Mouse (Mus musculus) midbrain, embryonic 13.5 days (tissue): ENCODE measurements at regions not wholly inside any gene's neighbourhood (a gene's known extent, or its start where the extent isn't known, plus 50 kb on each side); places are given as distances from the start of the nearest gene placed in this dataset.
A peak's percentile ranks its signal among the peaks of the same experiment; 100 is the strongest.

Experiments
- ATAC-seq: fragments of 200-750 bp; cut with Nextera tagmentation; 2 replicates; pipeline ENCODE4 v1.8.0; 2017; ENCODE audit warnings: mild to moderate bottlenecking, moderate TSS enrichment, moderate library complexity
- H3K27ac ChIP-seq: fragments of 300-500 bp; sonication (generic); 2 replicates; pipeline ENCODE4 v1.5.1; 2015; ENCODE audit warnings: inconsistent platforms, mild to moderate bottlenecking, moderate library complexity
- H3K27me3 ChIP-seq: fragments of 300-500 bp; sonication (generic); 2 replicates; pipeline ENCODE4 v1.6.1; 2015; ENCODE audit warnings: mild to moderate bottlenecking, inconsistent platforms
- H3K36me3 ChIP-seq: fragments of 300-500 bp; sonication (generic); 2 replicates; pipeline ENCODE4 v1.6.1; 2015; ENCODE audit warnings: mild to moderate bottlenecking, inconsistent platforms
- H3K4me1 ChIP-seq: fragments of 300-500 bp; sonication (generic); replicated peaks from 2 replicates; pipeline ENCODE4 v1.6.1; 2015; ENCODE audit warnings: inconsistent platforms
- H3K4me2 ChIP-seq: fragments of 300-500 bp; sonication (generic); replicated peaks from 2 replicates; pipeline ENCODE4 v1.6.1; 2015; ENCODE audit warnings: moderate library complexity, mild to moderate bottlenecking, inconsistent platforms
- H3K4me3 ChIP-seq: fragments of 300-500 bp; sonication (generic); replicated peaks from 2 replicates; pipeline ENCODE4 v1.5.1; 2015; ENCODE audit warnings: mild to moderate bottlenecking, inconsistent platforms
- H3K9ac ChIP-seq: fragments of 300-500 bp; sonication (generic); replicated peaks from 2 replicates; pipeline ENCODE4 v1.6.1; 2015; ENCODE audit warnings: mild to moderate bottlenecking, inconsistent platforms
- H3K9me3 ChIP-seq: fragments of 300-500 bp; sonication (generic); 2 replicates; pipeline ENCODE4 v1.6.1; 2016; ENCODE audit warnings: mild to moderate bottlenecking, inconsistent platforms
- WGBS: fragments of 180-500 bp; shearing (Covaris S2); methylation state at CpG from one replicate; pipeline ENCODE4 v1.1.7; 2015; 5-methylcytosine and 5-hydroxymethylcytosine counted together

- no peaks in the 10 kb centered on the region for H3K9me3 ChIP-seq
- 51% methylated on average over 5 of the region's 5 CpGs for WGBS
- H3K4me2 ChIP-seq, result no peak overlapping the region
- no peaks in the 10 kb centered on the region for H3K27me3 ChIP-seq
- H3K4me1 ChIP-seq, result peaks cover 10% of the 10 kb centered on the region
- no peak overlapping the region for H3K4me3 ChIP-seq
- no peaks in the 10 kb centered on the region for H3K36me3 ChIP-seq
- H3K9ac ChIP-seq, result no peak overlapping the region
- peak; percentile 30; the same call in 1 of the 2 replicates for ATAC-seq
- no peak overlapping the region for H3K27ac ChIP-seq
These were observed 103.5 kb upstream of the Rpl34 start for GRCm38 (mm10) chr3:130833722-130834121.

DNA sequence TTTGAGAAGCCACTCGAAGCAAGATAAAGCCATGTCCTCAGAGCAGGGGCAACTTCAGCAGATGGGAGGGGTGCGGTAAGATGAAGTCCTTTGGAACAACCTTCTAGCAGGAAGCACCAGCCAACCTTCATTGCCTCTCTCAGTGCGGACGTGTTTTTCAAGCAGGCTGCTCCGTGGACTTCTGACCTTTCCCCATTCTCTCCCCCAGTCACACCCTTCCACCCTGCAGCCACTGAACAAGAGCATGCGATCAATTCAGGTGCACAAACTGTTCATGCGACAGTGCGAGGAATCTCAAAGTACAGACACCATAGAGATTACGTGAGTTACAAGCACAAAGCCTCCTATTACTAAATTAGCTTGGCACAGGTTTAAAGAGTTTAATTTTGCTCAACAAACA is 102.9 kb upstream of the Rpl34 start:
- peaks cover 10% of the 10 kb centered on the region for H3K4me1 ChIP-seq
- 59% methylated on average over 9 of the region's 9 CpGs for WGBS
- H3K4me3 ChIP-seq, result no peak overlapping the region
- H3K36me3 ChIP-seq, result no peaks in the 10 kb centered on the region
- H3K9ac ChIP-seq, result no peak overlapping the region
- no peak overlapping the region for H3K27ac ChIP-seq
- H3K27me3 ChIP-seq, result no peaks in the 10 kb centered on the region
- no peak overlapping the region for H3K4me2 ChIP-seq
- no peaks in the 10 kb centered on the region for H3K9me3 ChIP-seq
- ATAC-seq, result no peak

DNA sequence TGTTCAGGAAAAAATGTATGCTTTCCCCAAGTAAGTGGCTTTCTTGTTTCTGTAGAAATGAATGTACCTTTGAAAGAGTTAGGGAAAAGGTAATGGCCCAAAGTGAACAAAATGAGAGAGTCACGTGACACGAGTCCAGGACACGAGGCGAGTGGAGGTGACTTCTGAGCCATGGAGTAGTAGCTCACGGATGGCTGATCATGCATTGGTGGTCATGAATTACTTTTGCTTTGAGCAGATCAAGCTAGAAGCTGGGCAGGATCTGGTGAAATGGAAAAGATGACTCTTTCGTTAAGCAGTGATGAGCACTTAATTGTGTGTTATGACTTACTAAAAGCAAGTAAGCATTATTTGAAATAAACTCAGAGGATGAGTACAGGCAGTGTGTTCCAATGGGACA is 101.6 kb upstream of the Rpl34 start:
- Histone ChIP-seq H3K9ac (no peak overlapping the region), H3K4me2 (no peak overlapping the region), H3K27me3 (no peaks in the 10 kb centered on the region), H3K4me3 (no peak overlapping the region), H3K27ac (no peak overlapping the region), H3K9me3 (no peaks in the 10 kb centered on the region), H3K4me1 (peaks cover 10% of the 10 kb centered on the region), H3K36me3 (no peaks in the 10 kb centered on the region)
- ATAC-seq, result no peak
- 73% methylated on average over 6 of the region's 6 CpGs for WGBS

- H3K4me2 ChIP-seq, result no peak overlapping the region
- no peaks in the 10 kb centered on the region for H3K36me3 ChIP-seq
- no peak overlapping the region for H3K9ac ChIP-seq
- 74% methylated on average over 4 of the region's 4 CpGs for WGBS
- no peaks in the 10 kb centered on the region for H3K9me3 ChIP-seq
- H3K4me1 ChIP-seq, result peaks cover 6% of the 10 kb centered on the region
- no peaks in the 10 kb centered on the region for H3K27me3 ChIP-seq
- ATAC-seq, result no peak
- no peak overlapping the region for H3K27ac ChIP-seq
- H3K4me3 ChIP-seq, result no peak overlapping the region
These were observed 98.1 kb upstream of the Rpl34 start for GRCm38 (mm10) chr3:130828346-130828745.

DNA sequence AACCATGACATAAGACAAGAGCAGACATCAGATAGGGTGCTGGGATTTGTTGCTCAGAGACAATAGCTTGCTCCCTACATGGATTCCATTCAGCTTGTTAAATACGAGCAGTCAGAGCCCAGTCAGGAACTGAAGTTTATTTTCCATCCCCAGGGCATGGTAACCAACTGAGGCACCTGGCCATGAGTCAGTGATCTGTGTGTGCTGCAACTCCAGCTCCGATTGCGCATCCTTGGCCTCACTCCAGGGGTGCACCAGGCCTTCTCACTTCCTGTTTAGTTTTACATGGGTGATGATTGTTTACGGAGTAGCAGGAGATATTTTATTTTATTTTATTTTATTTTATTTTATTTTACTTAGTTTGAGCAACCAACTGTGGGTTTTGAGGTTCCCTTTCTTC is 97.7 kb upstream of the Rpl34 start:
- no peak for ATAC-seq
- H3K4me3 ChIP-seq, result no peak overlapping the region

DNA sequence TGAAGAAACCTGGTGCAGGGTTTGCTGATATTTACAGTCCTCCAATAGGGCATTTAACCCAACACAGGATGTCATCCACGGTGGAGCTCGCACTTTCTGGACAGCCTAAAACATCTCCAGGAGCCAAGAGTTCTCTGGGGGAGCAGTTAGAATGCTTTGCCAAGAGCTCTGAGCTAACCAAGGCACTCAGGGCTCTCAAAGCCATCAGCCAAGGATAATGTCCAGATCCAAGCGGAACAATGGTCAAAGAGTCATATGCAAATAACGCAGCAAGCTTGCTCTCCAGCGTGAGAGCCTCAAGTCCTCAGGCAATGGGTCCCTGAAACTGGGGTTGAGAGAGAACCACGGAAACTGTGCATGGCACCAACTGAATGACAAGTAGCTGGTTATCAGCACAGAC is 96.8 kb upstream of the Rpl34 start:
- no peak overlapping the region for H3K27ac ChIP-seq
- H3K36me3 ChIP-seq, result no peaks in the 10 kb centered on the region
- no peak overlapping the region for H3K4me3 ChIP-seq
- 72% methylated on average over 6 of the region's 6 CpGs for WGBS
- ATAC-seq, result no peak
- H3K4me1 ChIP-seq, result no peaks in the 10 kb centered on the region
- no peaks in the 10 kb centered on the region for H3K27me3 ChIP-seq
- no peak overlapping the region for H3K4me2 ChIP-seq
- no peaks in the 10 kb centered on the region for H3K9me3 ChIP-seq
- H3K9ac ChIP-seq, result no peak overlapping the region

More for the DNA sequence above, 97.7 kb upstream of the Rpl34 start:
- H3K4me1 ChIP-seq, result peaks cover 1% of the 10 kb centered on the region
- WGBS, result 80% methylated on average over 4 of the region's 4 CpGs
- no peak overlapping the region for H3K9ac ChIP-seq
- H3K27ac ChIP-seq, result no peak overlapping the region
- no peaks in the 10 kb centered on the region for H3K36me3 ChIP-seq
- H3K9me3 ChIP-seq, result no peaks in the 10 kb centered on the region
- no peaks in the 10 kb centered on the region for H3K27me3 ChIP-seq
- no peak overlapping the region for H3K4me2 ChIP-seq

DNA sequence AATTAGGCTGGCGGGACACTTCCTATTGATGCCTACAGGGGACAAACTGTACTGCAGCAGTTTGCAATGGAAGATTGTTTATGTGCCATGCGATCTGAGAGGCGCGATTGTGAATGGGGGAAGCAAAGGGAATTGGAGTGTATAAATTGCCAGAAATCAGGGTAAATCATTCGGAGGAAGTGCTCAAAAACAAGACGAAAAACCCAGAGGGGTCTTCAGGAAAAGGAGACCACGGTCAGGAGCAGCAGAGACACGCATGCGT is 89.6 kb upstream of the Rpl34 start:
- Histone ChIP-seq H3K27me3 (no peaks in the 10 kb centered on the region), H3K27ac (no peak overlapping the region), H3K9ac (no peak overlapping the region), H3K4me3 (no peak overlapping the region), H3K4me1 (peaks cover 11% of the 10 kb centered on the region), H3K4me2 (no peak overlapping the region), H3K36me3 (no peaks in the 10 kb centered on the region), H3K9me3 (no peaks in the 10 kb centered on the region)
- no peak for ATAC-seq
- WGBS, result 86% methylated on average over 9 of the region's 9 CpGs

DNA sequence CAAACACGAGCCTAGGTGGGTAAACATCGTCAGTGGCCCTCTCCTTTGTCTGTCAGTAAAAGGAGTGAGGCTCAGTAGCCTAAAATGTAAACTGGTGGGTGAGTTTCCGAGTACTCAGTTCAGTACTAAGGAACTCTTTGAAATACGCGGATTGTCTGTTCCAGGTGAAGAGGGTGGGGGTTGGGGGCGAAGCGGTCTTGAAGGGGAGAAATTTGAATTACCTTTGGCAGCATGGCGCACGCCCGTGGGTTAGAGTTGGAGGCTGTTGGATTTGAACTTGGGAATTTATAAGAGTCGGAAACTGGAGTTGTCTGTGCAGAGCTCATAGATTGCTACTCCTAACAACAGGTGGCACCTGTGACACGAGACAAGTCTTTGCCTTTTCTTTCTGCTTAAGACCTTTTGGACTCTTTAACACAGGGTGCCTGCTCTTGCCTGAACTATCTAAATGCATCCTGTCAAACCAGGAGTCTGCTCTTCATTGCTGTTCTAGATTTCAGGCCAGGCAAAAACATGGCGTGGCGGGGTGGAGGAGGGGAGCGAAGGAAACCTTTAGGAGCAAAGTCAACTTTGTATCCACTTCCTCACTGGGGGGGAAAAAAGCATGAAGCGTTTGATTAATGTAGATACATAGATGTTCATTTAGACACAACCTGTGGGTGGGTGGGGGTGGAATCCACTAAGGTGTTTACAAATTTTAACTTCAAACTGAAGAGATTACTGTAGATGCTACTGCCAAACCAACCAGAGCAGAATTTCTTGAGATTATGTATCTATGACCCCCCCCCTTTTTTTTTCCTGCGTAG is 89.0 kb upstream of the Rpl34 start:
- peak overlapping the region; percentile 53 for H3K4me2 ChIP-seq

DNA sequence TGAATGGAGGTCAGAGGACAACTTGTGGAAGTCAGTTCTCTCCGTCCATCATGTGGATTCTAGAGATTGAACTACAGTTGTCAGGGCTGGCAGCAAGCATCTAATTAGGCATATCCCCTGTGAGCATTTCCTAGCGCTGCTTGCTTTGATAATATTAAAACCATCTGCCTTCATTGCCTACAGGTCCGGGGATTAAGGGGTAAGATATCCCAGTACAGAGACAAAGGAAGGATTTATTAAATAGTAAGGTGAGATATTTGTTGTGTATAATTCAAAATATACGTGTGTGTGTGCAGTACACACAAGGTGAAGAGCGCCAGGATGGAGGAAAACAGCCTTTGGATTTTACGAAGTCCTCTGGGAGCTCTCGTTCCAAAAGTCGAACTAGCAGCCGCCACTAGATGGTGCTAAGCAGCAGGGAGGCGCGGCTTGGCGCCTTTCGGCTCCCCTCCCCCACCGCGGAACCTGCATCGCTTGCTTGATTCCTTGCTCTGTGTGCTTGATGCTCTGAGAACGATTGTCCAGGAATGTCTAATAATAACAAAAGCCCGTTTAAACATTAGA is 88.4 kb upstream of the Rpl34 start:
- Histone ChIP-seq H3K27me3 (no peaks in the 10 kb centered on the region), H3K27ac (peak overlapping the region; percentile 59), H3K36me3 (no peaks in the 10 kb centered on the region), H3K4me2 (peak overlapping the region; percentile 53), H3K4me3 (peak overlapping the region; percentile 32), H3K9me3 (no peaks in the 10 kb centered on the region), H3K4me1 (peaks cover 11% of the 10 kb centered on the region), H3K9ac (peak overlapping the region; percentile 51; the same call in 1 of the 2 replicates)
- 2% methylated on average over 18 of the region's 18 CpGs for WGBS
- peak; percentile 84 for ATAC-seq

More for the DNA sequence above, 89.0 kb upstream of the Rpl34 start:
- no peaks in the 10 kb centered on the region for H3K36me3 ChIP-seq
- H3K27me3 ChIP-seq, result no peaks in the 10 kb centered on the region
- ATAC-seq, result peak; percentile 31
- H3K9ac ChIP-seq, result peak overlapping the region; percentile 51; the same call in 1 of the 2 replicates
- H3K9me3 ChIP-seq, result no peaks in the 10 kb centered on the region
- H3K27ac ChIP-seq, result no peak overlapping the region
- 46% methylated on average over 17 of the region's 17 CpGs for WGBS
- peak overlapping the region; percentile 32 for H3K4me3 ChIP-seq
- peaks cover 11% of the 10 kb centered on the region for H3K4me1 ChIP-seq

- no peak overlapping the region for H3K4me2 ChIP-seq
- H3K27me3 ChIP-seq, result no peaks in the 10 kb centered on the region
- H3K27ac ChIP-seq, result no peak overlapping the region
- no peak overlapping the region for H3K9ac ChIP-seq
- H3K36me3 ChIP-seq, result no peaks in the 10 kb centered on the region
- ATAC-seq, result no peak
- WGBS, result 72% methylated on average over 19 of the region's 19 CpGs
- no peak overlapping the region for H3K4me3 ChIP-seq
- H3K4me1 ChIP-seq, result peaks cover 3% of the 10 kb centered on the region; the same call in 1 of the 2 replicates
- no peaks in the 10 kb centered on the region for H3K9me3 ChIP-seq
These were observed 79.8 kb upstream of the Rpl34 start for GRCm38 (mm10) chr3:130809696-130810665.

DNA sequence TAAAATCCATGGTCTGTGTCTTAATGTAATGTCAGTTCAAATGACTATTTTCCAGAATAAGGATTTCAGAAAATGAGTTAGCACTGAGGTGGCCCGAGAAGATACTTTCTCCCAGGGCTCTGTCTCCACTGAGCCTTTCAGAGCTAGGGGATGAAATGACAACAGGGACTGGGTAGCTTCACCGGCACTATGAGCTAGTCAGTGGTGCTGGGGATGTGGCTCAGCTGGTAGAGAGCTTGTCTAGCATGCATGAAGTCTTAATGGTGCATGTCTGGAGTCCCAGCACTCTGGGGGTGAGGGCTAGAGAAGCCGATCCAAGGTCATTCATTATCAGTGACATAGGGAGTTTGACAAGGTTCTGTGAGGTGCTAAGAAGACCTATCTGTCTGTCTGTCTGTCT is 75.1 kb upstream of the Rpl34 start:
- Histone ChIP-seq H3K4me3 (no peak overlapping the region), H3K9ac (no peak overlapping the region), H3K4me1 (peaks cover 17% of the 10 kb centered on the region), H3K4me2 (no peak overlapping the region), H3K27ac (no peak overlapping the region), H3K27me3 (no peaks in the 10 kb centered on the region), H3K9me3 (no peaks in the 10 kb centered on the region), H3K36me3 (no peaks in the 10 kb centered on the region)
- no peak for ATAC-seq
- 90% methylated on average over 3 of the region's 3 CpGs for WGBS

DNA sequence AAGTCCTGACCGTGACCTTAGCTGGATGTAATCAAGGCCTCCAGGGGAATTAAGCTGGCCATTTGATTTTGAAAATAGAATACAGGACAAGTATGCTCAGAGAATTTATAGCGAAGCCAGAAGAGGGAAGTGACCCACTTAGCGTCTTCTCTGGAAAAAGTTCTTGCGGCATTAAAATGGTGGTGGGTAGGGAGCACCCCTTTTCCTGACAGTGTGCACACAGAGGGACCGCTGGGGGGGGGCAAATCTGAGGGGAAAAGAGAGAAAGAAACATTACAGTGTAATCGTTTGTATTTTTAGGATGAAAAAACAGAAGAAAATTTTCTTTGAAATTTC is 74.1 kb upstream of the Rpl34 start:
- H3K9me3 ChIP-seq, result no peaks in the 10 kb centered on the region
- WGBS, result 63% methylated on average over 6 of the region's 6 CpGs
- H3K36me3 ChIP-seq, result no peaks in the 10 kb centered on the region
- H3K27ac ChIP-seq, result 0 out of 2 replicates have a peak overlapping the region, but pooled peaks have one; percentile 60
- ATAC-seq, result no peak
- H3K4me1 ChIP-seq, result peaks cover 20% of the 10 kb centered on the region
- H3K27me3 ChIP-seq, result no peaks in the 10 kb centered on the region
- H3K4me2 ChIP-seq, result no peak overlapping the region
- H3K4me3 ChIP-seq, result no peak overlapping the region
- H3K9ac ChIP-seq, result no peak overlapping the region
